Mouse (Mus musculus) ovary, postnatal 10 days (tissue): ENCODE measurements around the gene Hdac9.

ENCODE experiments used
- DNase-seq: peaks from one replicate; pipeline ENCODE4 v3.0.0; 2022; ENCODE audit warnings: low spot score

Gene Hdac9

DNA sequence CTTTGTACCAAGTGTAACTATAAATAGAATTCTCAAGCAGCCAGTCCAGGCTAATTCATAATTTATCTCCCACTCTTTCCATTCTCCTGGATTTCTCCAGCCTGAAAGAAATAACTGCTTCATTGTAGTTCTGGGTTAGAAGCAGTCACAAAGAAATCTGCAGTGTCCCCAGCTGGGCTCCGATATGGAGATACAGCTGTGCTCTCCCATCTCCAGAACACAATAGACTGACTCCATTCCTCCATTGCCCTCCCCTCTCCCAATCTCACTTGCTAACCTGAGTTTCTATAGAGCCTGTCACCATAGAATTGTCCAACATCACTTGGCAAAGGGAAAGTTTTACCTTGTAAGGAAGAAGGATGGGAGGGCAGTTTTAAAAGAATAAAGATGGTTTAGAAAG, 218.9 kb downstream of the Hdac9 start:
- DNase-seq = no peak

DNA sequence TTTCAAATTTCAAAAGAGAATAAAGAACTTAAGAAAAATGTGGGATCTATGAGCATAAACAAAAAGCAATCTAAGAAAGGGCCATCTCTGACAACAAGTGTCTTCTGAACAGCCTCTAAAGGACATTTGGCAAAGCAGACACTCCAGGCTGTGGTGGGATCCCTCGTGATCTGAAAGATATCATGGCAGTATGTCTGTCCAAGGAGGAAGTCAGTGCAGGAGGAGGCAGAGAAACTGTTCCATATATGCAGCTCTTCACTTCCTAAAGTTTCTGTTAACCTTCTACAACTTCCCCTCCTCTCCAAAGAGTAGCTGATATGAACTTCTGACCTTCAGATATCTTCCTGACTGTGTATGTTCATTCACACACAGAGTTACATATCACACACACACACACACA, 220.2 kb downstream of the Hdac9 start:
- no peak for DNase-seq

GRCm38 (mm10) chr12:34688941-34689340, 228.0 kb downstream of the Hdac9 start:
- no peak for DNase-seq

DNA sequence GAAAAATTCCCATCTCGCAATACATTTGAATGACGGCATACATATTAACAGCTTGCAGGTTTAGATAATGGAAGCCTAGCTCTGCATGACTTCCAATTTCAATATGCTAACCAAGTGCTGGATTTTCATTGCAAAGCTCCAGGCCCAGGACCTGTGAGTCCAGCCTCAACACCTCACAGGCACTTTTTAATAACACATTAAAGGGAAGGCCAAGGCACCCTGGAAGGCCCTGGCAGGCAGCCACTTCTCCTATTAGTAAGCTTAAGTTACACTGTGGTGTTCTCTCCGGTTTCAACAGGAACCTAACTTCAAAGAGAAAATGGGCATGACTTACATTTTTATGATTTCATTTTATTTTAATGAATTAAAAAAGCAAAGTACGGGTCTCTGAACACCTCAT, 233.5 kb downstream of the Hdac9 start:
- DNase-seq = no peak

GRCm38 (mm10) chr12:34682657-34683056, 234.2 kb downstream of the Hdac9 start:
- no peak for DNase-seq

DNA sequence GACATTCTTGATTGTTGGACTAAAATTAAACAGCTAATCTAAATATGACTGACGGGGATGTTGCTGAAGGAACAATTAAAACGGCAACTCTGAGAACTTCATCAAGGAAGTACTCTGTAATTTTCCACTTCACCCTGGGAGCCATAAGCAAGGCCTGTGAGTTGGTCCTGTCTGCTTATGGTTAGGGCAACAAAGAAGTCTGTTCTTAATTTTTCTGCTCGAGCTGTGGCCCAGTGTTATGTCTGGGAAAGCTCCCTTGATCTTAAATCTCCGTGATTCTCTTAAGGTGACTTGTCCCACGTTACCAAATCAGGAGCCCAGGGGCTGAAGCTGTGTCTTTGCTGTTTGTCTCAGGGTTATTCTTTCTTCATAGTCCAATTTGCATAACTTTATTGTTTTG, 236.3 kb downstream of the Hdac9 start:
- no peak for DNase-seq

DNA sequence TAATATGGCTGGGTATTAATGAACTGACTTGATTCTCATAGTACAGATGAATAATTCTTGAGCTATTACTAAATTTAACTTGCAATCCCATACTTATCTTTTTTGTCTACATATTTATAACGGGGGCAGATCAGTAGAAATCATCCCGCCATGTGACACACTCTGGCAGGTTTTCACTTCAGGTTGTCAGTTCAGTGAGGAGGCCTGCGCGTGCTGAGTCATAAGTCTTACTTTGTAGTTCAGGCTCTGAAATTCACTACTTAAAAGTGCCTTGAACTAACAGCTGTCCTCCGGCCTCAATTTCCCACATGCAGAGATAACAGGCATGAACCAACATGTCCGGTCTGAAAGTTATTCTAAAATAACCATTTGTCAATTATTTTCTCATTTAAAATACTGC, 239.8 kb downstream of the Hdac9 start:
- no peak for DNase-seq

GRCm38 (mm10) chr12:34674235-34674634, 242.7 kb downstream of the Hdac9 start:
- no peak for DNase-seq

- no peak for DNase-seq
Measured at GRCm38 (mm10) chr12:34673539-34673938, 243.4 kb downstream of the Hdac9 start.

DNA sequence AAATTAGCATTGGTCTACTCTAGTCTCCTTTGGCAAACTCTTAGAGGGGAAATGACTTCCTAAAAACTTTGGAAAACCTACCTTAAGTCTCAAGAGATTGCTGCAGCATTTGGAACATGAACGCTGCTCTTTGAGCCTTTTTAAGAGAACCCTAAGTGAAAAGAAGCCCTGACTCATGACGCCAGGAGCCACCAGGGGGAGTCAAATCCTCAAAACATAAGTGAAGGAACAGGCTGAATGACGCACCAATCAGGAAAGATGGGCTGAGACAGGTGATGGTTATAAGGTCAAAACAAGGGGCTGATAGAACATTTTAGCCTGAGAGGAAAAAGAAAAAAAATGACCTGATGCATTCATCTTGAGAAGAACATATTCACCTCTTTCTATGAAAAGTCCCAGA, 252.1 kb downstream of the Hdac9 start:
- peak; percentile 25 for DNase-seq

DNA sequence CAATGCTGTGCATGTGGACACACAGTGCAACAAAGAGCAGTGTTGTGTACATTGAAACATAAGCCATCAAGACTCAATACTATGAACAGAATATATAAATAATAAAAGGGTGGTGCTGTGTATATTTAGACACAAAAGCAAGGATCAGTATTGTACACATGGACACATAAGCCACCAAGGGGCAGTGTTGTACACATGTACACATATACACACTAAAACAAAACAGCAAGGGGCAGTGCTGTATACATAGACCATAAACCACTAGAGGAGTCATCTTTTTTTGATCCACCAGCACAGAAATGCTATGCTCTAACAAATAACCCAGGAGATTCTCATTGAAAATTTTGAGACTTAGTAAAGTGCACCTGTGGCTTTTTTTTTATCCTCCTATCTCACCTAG, 255.5 kb downstream of the Hdac9 start:
- no peak for DNase-seq

- no peak for DNase-seq
Measured at GRCm38 (mm10) chr12:34660027-34660426, 256.9 kb downstream of the Hdac9 start.

DNA sequence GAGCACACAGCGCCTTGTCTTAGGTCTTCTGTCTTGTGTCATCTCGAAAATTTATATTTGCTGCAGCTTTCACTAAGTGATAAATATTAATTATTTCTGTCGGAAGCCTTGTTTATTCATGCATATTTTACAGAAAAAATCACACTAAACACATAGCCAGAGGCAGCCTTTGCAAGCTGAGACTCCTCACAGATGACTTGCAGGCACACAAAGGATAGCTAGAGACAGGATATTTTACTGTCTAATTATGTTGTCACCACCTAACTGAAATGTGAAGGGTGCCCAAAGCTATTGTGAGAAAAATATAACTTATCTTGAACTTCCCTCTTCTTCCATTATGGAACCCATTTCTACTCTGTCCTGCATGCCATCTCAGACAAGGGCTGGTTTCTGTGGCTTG, 258.3 kb downstream of the Hdac9 start:
- no peak for DNase-seq

DNA sequence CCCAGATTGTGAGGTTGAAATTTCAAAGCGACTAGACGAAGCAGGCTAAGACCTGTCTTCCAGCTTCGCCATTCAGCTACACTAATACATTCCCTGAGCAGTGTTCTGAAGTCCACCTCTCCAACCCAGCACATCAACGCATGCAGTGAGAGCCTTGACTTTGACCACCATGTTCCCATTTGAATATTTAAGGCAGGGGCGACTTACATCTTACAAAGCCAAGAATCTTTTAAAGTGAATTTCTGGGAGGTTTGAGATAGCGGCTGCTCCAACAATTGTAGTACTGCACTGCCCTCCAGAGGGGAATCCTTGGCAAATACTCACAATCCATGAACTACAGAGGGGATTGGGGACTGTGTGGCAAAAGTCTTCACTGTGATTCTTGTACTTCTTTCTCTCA, 258.8 kb downstream of the Hdac9 start:
- no peak for DNase-seq

DNA sequence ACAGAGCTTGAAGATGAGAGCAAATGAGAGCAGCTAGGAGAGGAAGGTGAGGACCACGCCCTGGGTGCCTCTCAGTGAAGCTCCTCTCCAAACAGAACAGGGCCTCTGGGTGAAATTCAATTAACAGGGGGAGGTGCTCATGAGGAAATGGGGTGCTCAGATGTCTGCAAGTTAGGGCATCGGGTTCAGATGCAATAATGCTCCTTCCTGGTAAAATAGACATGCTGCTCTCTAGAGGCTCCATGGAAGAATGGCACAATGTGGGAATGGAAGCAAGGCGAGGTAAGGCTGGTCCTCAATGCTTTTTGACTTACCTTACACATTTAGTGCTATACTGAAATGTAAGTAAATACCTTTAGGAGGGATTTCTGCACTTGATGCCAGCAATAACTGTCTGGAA, 263.3 kb downstream of the Hdac9 start:
- DNase-seq = no peak

- DNase-seq = no peak
Measured at GRCm38 (mm10) chr12:34648753-34649152, 268.1 kb downstream of the Hdac9 start.

DNA sequence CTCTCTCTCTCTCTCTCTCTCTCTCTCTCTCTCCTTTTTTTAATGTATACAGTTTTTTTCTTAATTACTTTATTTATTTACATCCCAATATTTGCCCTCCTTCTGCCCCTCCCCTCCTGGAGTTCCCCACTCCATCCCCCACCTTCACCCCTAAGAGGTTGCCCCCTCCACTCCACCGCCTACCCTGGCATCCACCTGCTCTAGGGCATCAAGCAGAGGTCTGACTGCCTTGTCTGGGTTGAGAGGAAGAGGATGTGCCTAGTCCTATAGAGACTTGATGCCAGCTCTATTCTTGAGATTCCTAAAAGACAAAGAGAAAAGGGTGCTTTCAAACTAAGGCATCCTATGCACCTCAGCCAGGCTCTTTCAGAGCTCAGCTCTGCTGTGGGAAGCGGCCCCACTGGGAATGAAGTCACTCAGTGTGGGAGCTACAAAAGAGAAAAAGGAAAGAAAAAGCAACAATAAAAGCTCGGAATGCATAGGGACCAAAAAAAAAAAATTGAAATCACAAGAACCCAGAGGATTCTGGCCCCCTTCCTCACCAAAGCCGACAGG, 275.1 kb downstream of the Hdac9 start:
- no peak for DNase-seq

GRCm38 (mm10) chr12:34637238-34638124, 279.4 kb downstream of the Hdac9 start:
- DNase-seq = no peak

DNA sequence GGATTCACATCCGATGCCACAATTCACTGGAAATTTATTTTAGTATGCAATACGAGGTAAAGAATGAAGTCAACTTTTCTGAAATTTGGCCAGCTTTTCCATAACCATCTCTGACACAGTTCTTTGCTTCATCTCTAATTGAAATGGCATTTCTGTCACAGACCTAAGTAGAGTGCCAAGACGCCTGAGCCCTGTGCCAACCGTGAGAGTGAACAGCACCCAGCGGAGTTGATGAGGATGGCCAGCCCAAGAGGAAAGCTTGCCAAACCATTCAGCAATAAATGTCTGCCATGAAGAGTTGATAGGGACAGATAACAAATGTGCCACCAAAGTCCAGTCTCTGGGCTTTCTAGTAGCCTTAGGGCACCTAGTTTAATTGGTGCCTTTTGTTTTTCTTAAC, 297.8 kb downstream of the Hdac9 start:
- DNase-seq = no peak

- DNase-seq = no peak
Measured at GRCm38 (mm10) chr12:34618321-34618720, 298.6 kb downstream of the Hdac9 start.

DNA sequence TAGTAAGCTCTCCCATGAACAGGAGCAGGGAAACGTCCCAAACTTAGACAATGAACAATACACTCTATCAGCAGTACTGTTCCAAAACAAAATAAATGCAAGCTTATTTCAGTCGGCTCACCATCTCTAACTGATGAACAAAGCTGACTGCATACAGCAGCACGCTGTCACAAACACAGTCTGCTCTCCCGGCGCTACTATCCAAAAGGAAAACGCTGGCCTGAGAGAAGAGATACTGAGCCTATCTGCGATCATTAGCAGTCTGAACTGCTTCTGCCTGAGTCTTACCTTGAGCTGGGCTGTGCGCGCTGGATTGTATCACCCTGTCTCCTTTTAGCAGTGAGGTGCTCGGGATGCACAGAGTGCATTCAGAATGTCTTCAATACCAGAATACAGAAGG, 299.1 kb downstream of the Hdac9 start:
- DNase-seq = no peak

DNA sequence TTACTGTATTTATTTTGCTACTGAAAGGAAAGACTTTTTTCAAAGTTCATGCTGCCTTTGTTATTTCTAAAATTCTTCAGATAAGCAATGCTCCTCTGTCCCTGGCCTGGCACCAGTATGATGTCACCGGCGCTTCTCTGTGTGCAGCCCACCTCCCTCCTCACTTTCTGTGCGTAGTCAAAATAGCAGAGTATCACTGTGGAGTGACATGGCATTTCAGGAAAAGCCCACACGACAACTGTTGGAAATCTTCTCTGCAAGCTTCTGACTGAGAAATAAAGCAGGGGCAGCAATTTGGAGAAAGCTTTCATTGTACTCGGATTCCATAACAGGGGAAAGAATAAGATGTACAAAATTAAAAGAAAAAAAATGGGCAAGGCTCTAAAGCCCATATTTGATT, 302.1 kb downstream of the Hdac9 start:
- no peak for DNase-seq

- no peak for DNase-seq
Measured at GRCm38 (mm10) chr12:34612511-34612910, 304.4 kb downstream of the Hdac9 start.

DNA sequence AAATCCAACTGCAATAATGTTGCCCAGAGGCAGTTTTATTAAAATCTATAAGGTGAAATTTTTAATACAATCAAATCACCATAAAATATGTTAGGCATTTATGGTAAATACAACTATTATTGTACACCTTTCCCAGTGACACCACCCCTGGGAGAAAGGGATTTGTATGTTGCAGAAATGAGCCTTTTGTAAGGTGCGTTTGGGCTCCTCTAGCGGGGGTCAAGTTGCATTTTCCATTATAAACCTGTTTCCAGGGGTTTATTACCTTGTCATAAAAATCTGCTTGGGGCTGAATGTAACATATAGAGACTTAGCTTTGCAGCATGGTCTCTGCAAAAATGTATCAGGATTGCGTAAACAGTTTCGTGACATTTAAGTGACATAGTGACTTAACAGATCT, 312.4 kb downstream of the Hdac9 start:
- no peak for DNase-seq
